In the genomic region with DNA sequence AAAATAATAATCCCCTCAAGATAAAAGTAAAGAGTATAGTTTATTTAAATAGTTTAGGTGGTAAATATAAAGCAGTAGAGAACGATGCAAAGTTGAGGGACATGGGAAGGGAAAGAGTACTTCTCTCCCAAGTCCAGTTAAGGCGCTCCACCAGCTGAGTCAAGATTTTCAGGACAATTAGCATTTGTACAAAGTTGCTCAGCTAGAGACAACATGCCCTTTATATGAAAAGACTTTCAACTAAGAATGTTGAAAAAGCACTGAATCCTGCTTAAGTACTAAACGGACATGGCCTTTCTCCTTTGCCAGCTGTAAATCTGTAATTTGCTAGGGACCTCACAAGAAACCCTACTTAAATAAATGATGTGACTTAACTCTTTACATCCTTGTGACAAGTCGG, we compare ENCODE assay signal across 7 mouse cellular contexts. TPM values are rescaled to one million over a fixed set of nuclear protein-coding genes. Genes with fewer than 3 reads are reported as not detected.
DNase-seq lines count a peak whose midpoint lies in the region; ATAC-seq lines count a peak whose summit lies in the region.

No protein-coding gene starts in this region.

- WGBS in lung, embryonic 16.5 days, result 36% methylated on average over 4 of the region's 4 CpGs
- 33% methylated on average over 4 of the region's 4 CpGs for WGBS in forebrain, embryonic 12.5 days
- 52% methylated on average over 4 of the region's 4 CpGs for WGBS in limb, embryonic 13.5 days
- WGBS in stomach, embryonic 14.5 days, result 39% methylated on average over 4 of the region's 4 CpGs

- H3K27ac ChIP-seq in lung, embryonic 16.5 days (ENCODE audit: low read length), result no peak overlapping the region
- H3K27ac ChIP-seq in forebrain, embryonic 12.5 days, result peak overlapping the region; percentile 98
- H3K27ac ChIP-seq in limb, embryonic 13.5 days, result peak overlapping the region; percentile 96
- peak overlapping the region; percentile 85 for H3K27ac ChIP-seq in stomach, embryonic 14.5 days (ENCODE audit: low read length)

- peak overlapping the region; percentile 76 for H3K4me2 ChIP-seq in lung, embryonic 16.5 days (ENCODE audit: low read depth, low read length)
- peak overlapping the region; percentile 58 for H3K4me2 ChIP-seq in forebrain, embryonic 12.5 days
- H3K4me2 ChIP-seq in limb, embryonic 13.5 days (replicated peaks), result peak overlapping the region; percentile 70
- peak overlapping the region; percentile 53 for H3K4me2 ChIP-seq in stomach, embryonic 14.5 days (replicated peaks; ENCODE audit: low read depth, low read length)

- peak overlapping the region; percentile 75 for H3K4me3 ChIP-seq in lung, embryonic 16.5 days (ENCODE audit: low read length)
- H3K4me3 ChIP-seq in forebrain, embryonic 12.5 days (replicated peaks), result peak overlapping the region; percentile 54
- peak overlapping the region; percentile 58 for H3K4me3 ChIP-seq in limb, embryonic 13.5 days
- H3K4me3 ChIP-seq in stomach, embryonic 14.5 days (ENCODE audit: low read depth, low read length), result peak overlapping the region; percentile 53; the same call in 1 of the 2 replicates

- H3K4me1 ChIP-seq in lung, embryonic 16.5 days (replicated peaks; ENCODE audit: control insufficient read depth, insufficient read depth, low read length), result no peaks in the 10 kb centered on the region; the same call in 1 of the 2 replicates
- peaks cover 18% of the 10 kb centered on the region for H3K4me1 ChIP-seq in forebrain, embryonic 12.5 days
- peaks cover 5% of the 10 kb centered on the region; the same call in 1 of the 2 replicates for H3K4me1 ChIP-seq in limb, embryonic 13.5 days
- H3K4me1 ChIP-seq in stomach, embryonic 14.5 days (ENCODE audit: control insufficient read depth, insufficient read depth, low read length), result no peaks in the 10 kb centered on the region

- no peaks in the 10 kb centered on the region for H3K27me3 ChIP-seq in lung, embryonic 16.5 days (ENCODE audit: control insufficient read depth, insufficient read depth, low read depth, low read length)
- H3K27me3 ChIP-seq in forebrain, embryonic 12.5 days, result 0 out of 2 replicates have a peak, but pooled peaks cover 8% of the 10 kb centered on the region
- no peaks in the 10 kb centered on the region for H3K27me3 ChIP-seq in limb, embryonic 13.5 days
- H3K27me3 ChIP-seq in stomach, embryonic 14.5 days (ENCODE audit: control insufficient read depth, insufficient read depth, low read length), result no peaks in the 10 kb centered on the region

- H3K9ac ChIP-seq in lung, embryonic 16.5 days (ENCODE audit: low read length), result peak overlapping the region; percentile 70; the same call in 1 of the 2 replicates
- peak overlapping the region; percentile 56; the same call in 1 of the 2 replicates for H3K9ac ChIP-seq in forebrain, embryonic 12.5 days
- H3K9ac ChIP-seq in limb, embryonic 13.5 days, result no peak overlapping the region
- H3K9ac ChIP-seq in stomach, embryonic 14.5 days (replicated peaks; ENCODE audit: low read depth, low read length), result no peak overlapping the region

- DNase-seq in lung, postnatal 14 days, result no peak
- DNase-seq in frontal cortex, postnatal 36 days (ENCODE audit: low spot score in 2 of 2), result no peak
- no peak for DNase-seq in left cerebral cortex, postnatal 10 days (ENCODE audit: extremely low spot score in 1 of 2, low spot score in 2 of 2)

- no peaks in the 10 kb centered on the region for H3K36me3 ChIP-seq in lung, embryonic 16.5 days (ENCODE audit: control insufficient read depth, insufficient read depth, low read length)
- H3K36me3 ChIP-seq in forebrain, embryonic 12.5 days (replicated peaks), result no peaks in the 10 kb centered on the region
- no peaks in the 10 kb centered on the region for H3K36me3 ChIP-seq in limb, embryonic 13.5 days
- H3K36me3 ChIP-seq in stomach, embryonic 14.5 days (ENCODE audit: control insufficient read depth, insufficient read depth, low read length), result no peaks in the 10 kb centered on the region

- no peaks in the 10 kb centered on the region for H3K9me3 ChIP-seq in lung, embryonic 16.5 days (ENCODE audit: control insufficient read depth, low read length)
- no peaks in the 10 kb centered on the region for H3K9me3 ChIP-seq in forebrain, embryonic 12.5 days
- H3K9me3 ChIP-seq in limb, embryonic 13.5 days, result no peaks in the 10 kb centered on the region
- H3K9me3 ChIP-seq in stomach, embryonic 14.5 days (ENCODE audit: control insufficient read depth, low read depth, low read length), result no peaks in the 10 kb centered on the region

- intact Hi-C loops in left cerebral cortex, postnatal 10 days (cut with DNase I), result no loop called here

- no peak for ATAC-seq in lung, embryonic 16.5 days (ENCODE audit: low read depth)
- ATAC-seq in forebrain, embryonic 12.5 days (ENCODE audit: low FRiP score), result no peak
- ATAC-seq in limb, embryonic 13.5 days (ENCODE audit: low FRiP score, low read depth), result no peak
- no peak for ATAC-seq in stomach, embryonic 14.5 days (ENCODE audit: insufficient number of reproducible peaks, insufficient read depth, low FRiP score, low read depth)

RNA-seq across cellular contexts. Expression of a gene that starts 0.3 kb away (rescaled TPM):
- 13.7 and 14.4 TPM in 2 replicates for polyA plus RNA-seq in lung, embryonic 16.5 days (2015; fragmentation: Nextera tagmentation; extraction: Ambion mirVana)
- 18.1 and 23.4 TPM in 2 replicates for polyA plus RNA-seq in forebrain, embryonic 12.5 days (2016; fragmentation: Nextera tagmentation; extraction: Ambion mirVana)
- 11.8 and 15.2 TPM in 2 replicates for polyA plus RNA-seq in limb, embryonic 13.5 days (2015; fragmentation: Nextera tagmentation; extraction: Ambion mirVana)
- 12.7 and 16.6 TPM in 2 replicates for polyA plus RNA-seq in stomach, embryonic 14.5 days (2014; fragmentation: Nextera tagmentation; extraction: Ambion mirVana)
- 10 to 100 TPM; 22.2 to 23.9 TPM for total RNA-seq in left cerebral cortex, postnatal 10 days (2021)

RNA-seq across cellular contexts. Expression of a gene that starts 38.0 kb away (rescaled TPM):
- 0.64 TPM in 1 of 2 replicates, not detected in the other for polyA plus RNA-seq in lung, embryonic 16.5 days (2015; fragmentation: Nextera tagmentation; extraction: Ambion mirVana)
- polyA plus RNA-seq in forebrain, embryonic 12.5 days (2016; fragmentation: Nextera tagmentation; extraction: Ambion mirVana), result not detected in 2 replicates
- not detected in 2 replicates for polyA plus RNA-seq in limb, embryonic 13.5 days (2015; fragmentation: Nextera tagmentation; extraction: Ambion mirVana)
- polyA plus RNA-seq in stomach, embryonic 14.5 days (2014; fragmentation: Nextera tagmentation; extraction: Ambion mirVana), result not detected in 2 replicates
- not detected for total RNA-seq in left cerebral cortex, postnatal 10 days (2021)

RNA-seq across cellular contexts. Expression of a gene that starts 53.4 kb away (rescaled TPM):
- polyA plus RNA-seq in lung, embryonic 16.5 days (2015; fragmentation: Nextera tagmentation; extraction: Ambion mirVana), result 6.3 and 7.7 TPM in 2 replicates
- polyA plus RNA-seq in forebrain, embryonic 12.5 days (2016; fragmentation: Nextera tagmentation; extraction: Ambion mirVana), result 82.2 and 103 TPM in 2 replicates
- 0.99 and 1.2 TPM in 2 replicates for polyA plus RNA-seq in limb, embryonic 13.5 days (2015; fragmentation: Nextera tagmentation; extraction: Ambion mirVana)
- polyA plus RNA-seq in stomach, embryonic 14.5 days (2014; fragmentation: Nextera tagmentation; extraction: Ambion mirVana), result 3.6 and 6.4 TPM in 2 replicates
- total RNA-seq in left cerebral cortex, postnatal 10 days (2021), result 100 to 1,000 TPM; 452 to 527 TPM

Comparison
In these comparisons a context has a peak if more than half of its experiments do, and no peak if none do; other contexts are left out.
1. H3K9ac ChIP-seq: peak in lung, embryonic 16.5 days (single experiment) and forebrain, embryonic 12.5 days (single experiment); none in limb, embryonic 13.5 days (single experiment) and stomach, embryonic 14.5 days (single experiment).
2. Peak in every context shown above with its lines, with median percentiles within 50 percentile points of each other: H3K4me2 ChIP-seq and H3K4me3 ChIP-seq.